Mouse (Mus musculus) bone marrow macrophage, adult 2 months (primary cell): Measurements from ENCODE around the gene Hydin. TPM values are rescaled to one million over a fixed set of nuclear protein-coding genes. Genes with fewer than 3 reads are reported as not detected.
"Not testable (repeated sequence)": the region's sequence is repeated elsewhere in the genome, so short reads cannot be mapped to it uniquely, and the experiment has no call there.

Experiments
- H3K27ac ChIP-seq: 2 replicates; pipeline ENCODE4 v1.5.1; 2012; ENCODE audit warnings: low read depth, low read length; ENCODE audit not compliant: insufficient read depth
- H3K4me1 ChIP-seq: 2 replicates; pipeline ENCODE4 v1.6.1; 2012; ENCODE audit warnings: low read length; ENCODE audit not compliant: control insufficient read depth, insufficient read depth
- H3K4me3 ChIP-seq: 2 replicates; pipeline ENCODE4 v1.5.1; 2012; ENCODE audit warnings: mild to moderate bottlenecking, low read length, moderate library complexity; ENCODE audit not compliant: insufficient read depth
- CTCF ChIP-seq: IDR thresholded peaks from 2 replicates; pipeline ENCODE4 v1.5.1; 2012; ENCODE audit warnings: low read depth, mild to moderate bottlenecking, low read length, moderate library complexity
- POLR2A ChIP-seq: IDR thresholded peaks from 2 replicates; pipeline ENCODE4 v1.6.1; 2012; ENCODE audit warnings: mild to moderate bottlenecking, low read depth, low read length, borderline replicate concordance
- polyA plus RNA-seq: library from polyadenylated mRNA; stranded (reverse); fragments of >200 nt; gene quantifications from 2 replicates; pipeline ENCODE4 v1.2.4, GENCODE M21; 2012; ENCODE audit not compliant: missing spikeins, insufficient read depth, insufficient read length

Gene Hydin
- polyA plus RNA-seq, 1 experiment: 0.32 TPM

DNA sequence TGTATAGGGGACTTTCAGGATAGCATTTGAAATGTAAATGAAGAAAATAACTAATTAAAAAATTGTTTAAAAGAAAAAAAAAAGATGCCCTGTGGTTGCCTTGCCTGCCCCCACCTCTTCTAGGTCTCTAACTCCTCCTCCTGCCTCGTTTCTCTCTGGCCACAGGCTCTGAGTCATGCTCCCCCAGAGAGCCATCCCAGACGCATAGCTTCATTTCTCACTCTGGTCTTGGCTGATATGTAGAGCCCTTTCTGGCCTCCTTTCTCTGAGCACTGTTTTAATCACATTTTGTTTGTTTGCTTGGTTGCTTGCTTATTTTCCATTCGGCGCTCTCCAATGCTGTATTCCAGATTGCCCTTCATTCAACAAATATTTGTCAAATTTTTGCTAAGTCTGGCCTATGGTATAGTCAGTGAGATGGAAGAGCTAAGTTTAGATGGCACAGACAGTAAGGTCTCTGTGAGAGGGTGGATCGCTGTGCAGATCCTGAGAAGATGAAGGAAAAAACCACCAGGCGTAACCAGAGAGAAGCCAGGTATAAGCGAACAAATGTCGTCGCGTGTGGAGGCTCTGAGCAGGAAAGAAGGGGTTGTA, 57.3 kb downstream of the Hydin start:
- Histone ChIP-seq H3K4me3 (no peak overlapping the region), H3K4me1 (no peaks in the 10 kb centered on the region), H3K27ac (no peak overlapping the region)
- TF ChIP-seq CTCF (no peak), POLR2A (no peak)

DNA sequence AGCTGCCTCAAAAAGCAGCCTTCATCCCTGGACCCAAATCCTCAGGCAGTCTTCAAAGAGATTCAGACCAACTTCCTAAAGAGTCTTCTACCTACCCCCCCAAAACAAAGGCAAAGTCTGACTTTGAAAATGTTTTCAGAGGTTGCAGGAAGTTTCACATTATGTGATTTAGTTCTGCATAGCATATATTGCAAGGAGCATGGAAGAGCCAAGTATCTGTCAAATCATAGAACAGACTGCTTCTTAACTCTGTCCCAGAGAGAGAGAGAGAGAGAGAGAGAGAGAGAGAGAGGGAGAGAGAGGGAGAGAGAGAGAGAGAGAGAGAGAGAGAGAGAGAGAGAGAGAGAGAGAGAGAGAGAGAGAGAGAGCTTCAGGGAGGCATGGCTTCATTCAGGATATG, 60.3 kb downstream of the Hydin start:
- not testable (repeated sequence) for H3K4me1 ChIP-seq, H3K4me3 ChIP-seq, H3K27ac ChIP-seq

DNA sequence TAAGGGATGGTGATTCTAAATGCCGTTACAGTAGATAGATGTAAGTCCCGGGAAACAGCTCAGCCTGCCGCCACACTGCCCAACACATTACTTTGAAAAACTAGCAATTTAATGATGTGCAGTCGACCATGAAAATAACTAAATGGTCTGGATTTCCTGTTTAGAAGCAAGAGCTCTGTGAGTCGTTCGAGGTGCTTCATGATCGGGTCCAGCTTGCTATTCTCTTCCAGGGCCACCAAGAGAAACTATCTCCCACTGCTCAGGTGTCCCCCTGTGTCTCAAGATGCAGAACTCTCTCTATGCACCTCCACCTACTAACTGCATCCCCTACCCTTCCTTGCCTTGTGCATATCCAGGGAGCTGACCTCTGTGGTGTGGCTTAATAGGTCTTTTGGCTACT, 66.6 kb downstream of the Hydin start:
- H3K4me3 ChIP-seq: no peak overlapping the region
- no peaks in the 10 kb centered on the region for H3K4me1 ChIP-seq
- no peak overlapping the region for H3K27ac ChIP-seq
- TF ChIP-seq CTCF (no peak), POLR2A (no peak)

DNA sequence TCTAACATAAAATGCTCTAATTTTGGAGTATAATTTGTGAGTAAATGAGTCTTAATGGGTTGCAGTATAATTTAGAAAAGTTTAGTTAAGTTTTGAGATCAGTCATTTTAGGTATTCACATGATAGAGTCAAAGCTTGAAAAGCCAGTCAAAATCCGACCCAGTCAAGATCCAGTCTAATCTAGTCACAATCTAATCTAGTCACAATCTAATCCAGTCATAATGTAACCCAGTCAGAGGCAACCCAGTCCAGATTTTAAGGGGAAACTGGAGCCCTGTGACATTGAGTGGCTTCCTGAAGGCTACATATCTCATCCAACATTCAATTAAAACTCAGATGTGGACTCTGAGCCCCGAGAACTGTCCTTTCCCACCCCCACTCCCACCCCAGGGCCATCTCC, 72.7 kb downstream of the Hydin start:
- H3K27ac ChIP-seq: no peak overlapping the region
- TF ChIP-seq CTCF: no peak
- no peak for TF ChIP-seq POLR2A
- H3K4me1 ChIP-seq: no peaks in the 10 kb centered on the region
- H3K4me3 ChIP-seq: no peak overlapping the region

DNA sequence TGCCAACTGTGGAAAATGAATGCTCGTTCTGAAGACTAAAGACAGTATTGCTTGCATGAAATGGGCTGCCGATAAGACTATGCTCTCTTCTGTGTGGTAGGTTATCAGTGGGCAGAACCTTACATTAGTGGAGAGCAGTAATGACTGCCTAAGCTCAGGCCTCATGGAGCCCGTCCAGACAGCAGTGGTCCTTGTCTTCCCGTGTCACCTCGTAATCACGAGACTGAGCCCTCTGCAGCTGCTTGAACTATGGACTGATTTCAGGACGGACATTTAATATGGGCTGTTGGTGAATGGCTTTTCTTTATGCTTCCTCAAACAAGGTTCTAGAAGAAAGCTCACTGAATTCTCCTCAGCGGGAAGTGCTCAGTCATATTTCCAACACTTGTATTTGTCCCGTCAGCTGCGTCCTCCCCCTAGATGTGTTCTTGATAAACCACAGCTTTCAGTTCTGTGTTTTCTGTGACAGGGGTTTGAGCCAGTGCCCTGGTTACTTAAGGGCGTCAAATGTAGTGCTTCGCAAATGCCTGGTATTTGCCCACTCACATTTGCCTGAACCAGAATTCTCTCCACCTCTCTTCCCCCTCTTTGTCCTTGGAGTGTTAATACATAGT, 73.4 kb downstream of the Hydin start:
- H3K27ac ChIP-seq: no peak overlapping the region
- H3K4me1 ChIP-seq: no peaks in the 10 kb centered on the region
- TF ChIP-seq POLR2A: no peak
- no peak overlapping the region for H3K4me3 ChIP-seq

DNA sequence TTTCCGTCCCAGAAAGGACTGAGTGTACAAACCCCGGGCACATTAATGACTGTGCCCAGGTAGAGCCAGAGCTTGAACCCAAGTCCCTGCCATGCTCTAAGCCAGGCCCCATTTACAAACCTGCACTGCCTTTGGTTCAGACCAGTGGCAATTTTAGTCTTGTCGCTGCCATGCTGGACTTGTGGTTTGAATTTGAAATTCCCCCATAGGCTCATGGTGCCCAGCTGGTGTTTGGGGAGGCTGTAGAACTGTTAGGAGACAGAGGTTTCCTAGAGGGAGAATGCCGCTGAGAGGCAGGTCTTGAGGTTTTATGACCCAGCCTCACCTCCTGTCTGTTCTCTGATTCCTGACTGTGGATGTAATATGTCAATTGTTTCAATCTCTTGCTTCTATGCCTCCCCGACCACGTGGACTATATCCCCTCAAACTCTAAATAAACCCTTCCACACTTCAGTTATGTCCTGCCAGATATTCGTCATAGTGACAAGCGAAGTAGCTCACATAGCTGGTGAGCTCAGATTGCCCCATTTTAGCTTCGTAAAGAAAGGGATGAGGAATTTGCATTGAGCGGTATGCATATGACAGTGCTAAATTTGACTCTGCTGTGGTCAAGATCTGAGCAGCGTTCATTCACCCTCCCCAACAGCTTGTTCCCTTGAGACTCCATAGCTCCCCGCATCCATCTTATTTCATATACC, 79.1 kb downstream of the Hydin start:
- TF ChIP-seq POLR2A (no peak), CTCF (no peak)
- no peak overlapping the region for H3K27ac ChIP-seq
- no peak overlapping the region for H3K4me3 ChIP-seq
- no peaks in the 10 kb centered on the region for H3K4me1 ChIP-seq

DNA sequence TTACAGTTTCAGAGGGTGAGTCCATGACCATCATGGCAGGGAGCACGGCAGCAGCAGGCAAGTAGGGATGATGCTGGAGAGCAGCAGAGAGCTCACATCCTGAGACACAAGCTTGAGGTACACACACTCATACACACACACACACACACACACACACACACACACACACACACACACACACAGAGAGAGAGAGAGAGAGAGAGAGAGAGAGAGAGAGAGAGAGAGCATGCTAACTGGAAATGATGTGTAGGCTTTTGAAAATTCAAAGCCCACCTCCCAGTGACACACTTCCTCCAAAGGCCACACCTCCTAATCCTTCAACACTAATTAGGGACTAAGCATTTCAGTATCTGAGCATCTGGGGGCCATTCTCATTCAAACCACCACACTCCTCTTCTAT, 80.1 kb downstream of the Hydin start:
- Histone ChIP-seq H3K4me1 (no peaks in the 10 kb centered on the region), H3K4me3 (no peak overlapping the region), H3K27ac (no peak overlapping the region)
- TF ChIP-seq CTCF (no peak), POLR2A (no peak)

DNA sequence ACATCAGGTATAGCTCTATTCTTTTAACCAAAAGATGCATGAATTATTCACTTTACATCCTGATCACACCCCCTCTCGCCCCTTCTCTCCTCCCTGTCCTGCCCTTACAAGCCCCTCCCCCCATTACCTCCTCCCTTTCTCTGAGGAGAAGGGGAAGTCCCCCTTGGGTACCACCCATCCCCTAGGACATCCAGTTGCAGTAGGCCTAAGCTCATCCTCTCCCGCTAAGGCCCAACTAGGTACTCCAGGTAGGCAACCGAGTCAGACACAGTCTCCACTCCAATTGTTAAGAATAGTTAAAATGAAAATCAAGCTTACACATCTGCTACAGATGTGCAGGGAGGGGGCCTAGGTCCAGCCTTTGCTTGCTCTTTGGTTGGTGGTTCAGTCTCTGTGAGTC, 83.9 kb downstream of the Hydin start:
- Histone ChIP-seq H3K4me3 (no peak overlapping the region), H3K4me1 (no peaks in the 10 kb centered on the region), H3K27ac (no peak overlapping the region)
- TF ChIP-seq CTCF (no peak), POLR2A (no peak)

DNA sequence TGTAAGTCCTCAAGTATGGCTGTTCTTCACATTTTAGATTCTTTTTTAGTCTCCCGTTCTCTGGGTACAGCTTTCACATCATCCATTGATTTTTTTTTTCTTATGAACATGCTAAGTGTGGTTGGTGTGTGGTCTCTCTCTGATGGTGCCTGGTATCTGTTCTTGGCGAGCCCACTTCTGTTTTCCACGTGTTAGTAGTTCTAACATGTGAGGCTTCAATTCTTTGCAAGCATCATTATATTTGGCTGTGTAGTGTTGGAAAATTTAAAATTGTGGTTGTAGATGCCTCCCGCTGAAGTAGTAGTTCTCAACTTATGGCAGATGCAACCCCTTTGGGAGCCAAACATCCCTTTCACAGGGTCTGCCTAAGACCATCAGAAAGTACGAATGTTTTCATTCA, 85.1 kb downstream of the Hydin start:
- Histone ChIP-seq H3K4me3 (no peak overlapping the region), H3K27ac (no peak overlapping the region), H3K4me1 (no peaks in the 10 kb centered on the region)
- no peak for TF ChIP-seq CTCF

DNA sequence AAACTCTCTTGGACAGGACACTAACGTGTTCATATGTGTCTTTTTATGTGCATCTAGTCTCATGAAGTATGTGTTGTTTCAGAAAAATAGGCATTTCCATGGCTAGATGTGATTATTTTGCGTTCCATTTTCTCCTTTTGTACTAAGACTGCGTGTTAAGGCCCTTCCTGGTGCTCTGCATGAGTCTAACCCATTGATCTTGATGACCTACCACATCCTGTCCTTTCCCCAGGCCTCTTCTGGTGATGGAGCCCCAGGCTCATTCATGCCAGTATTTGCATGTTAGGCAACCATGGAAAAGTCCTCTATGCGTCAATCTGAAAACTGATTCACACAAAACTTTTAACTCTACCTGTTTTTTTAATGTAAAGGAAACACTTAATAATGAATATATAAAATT, 96.2 kb downstream of the Hydin start:
- Histone ChIP-seq H3K27ac (no peak overlapping the region), H3K4me1 (no peaks in the 10 kb centered on the region), H3K4me3 (no peak overlapping the region)
- TF ChIP-seq CTCF (no peak), POLR2A (no peak)
